ENCODE assay signal across 14 mouse cellular contexts in the genomic region with DNA sequence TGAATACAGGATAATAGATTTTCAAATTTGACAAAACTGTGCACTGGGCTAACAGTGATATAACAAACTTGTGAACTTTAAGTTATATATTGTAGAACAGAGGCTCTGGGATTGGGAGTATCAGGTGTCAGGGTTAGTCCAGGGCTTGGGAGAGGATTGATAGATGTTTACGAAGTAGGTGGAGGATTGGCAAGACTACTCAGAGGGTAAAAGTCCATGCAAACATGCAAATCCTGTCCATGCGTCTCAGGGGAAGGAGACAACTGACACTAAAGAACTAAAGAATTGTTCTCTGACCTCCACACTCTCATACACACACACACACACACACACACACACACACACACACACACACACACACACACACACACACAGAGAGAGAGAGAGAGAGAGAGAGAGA.
"Had no signal": no experiment of that assay in that cellular context is flagged by ENCODE, and none has a peak within 500 bp of the region (broad histone marks: within the 10 kb centered on the region; RNA-seq: fewer than 3 reads in every experiment).

No protein-coding gene starts in this region.

- H3K4me1 ChIP-seq: limb, embryonic 10.5 days; liver, embryonic 15.5 days; lung, embryonic 15.5 days; midbrain, embryonic 12.5 days had no signal

- H3K4me3 ChIP-seq: limb, embryonic 10.5 days; liver, embryonic 15.5 days; lung, embryonic 15.5 days; midbrain, embryonic 12.5 days had no signal

- DNase-seq: kidney, adult 9 months; kidney, postnatal 4 days; lung, postnatal 14 days; right cerebral cortex, postnatal 14 days; thymus, postnatal 14 days had no signal

- H3K9me3 ChIP-seq: limb, embryonic 10.5 days; liver, embryonic 15.5 days; lung, embryonic 15.5 days; midbrain, embryonic 12.5 days had no signal

- H3K9ac ChIP-seq: liver, embryonic 15.5 days; lung, embryonic 15.5 days; midbrain, embryonic 12.5 days had no signal

- H3K27me3 ChIP-seq: liver, embryonic 15.5 days; lung, embryonic 15.5 days; midbrain, embryonic 12.5 days had no signal

- H3K27ac ChIP-seq: kidney, postnatal 0 days; limb, embryonic 10.5 days; liver, embryonic 15.5 days; lung, embryonic 15.5 days; macrophage; midbrain, embryonic 12.5 days had no signal

- ATAC-seq: hindbrain, embryonic 16.5 days; inflammation-experienced regulatory T-cells, adult 6 months; midbrain, embryonic 16.5 days had no signal

- H3K4me2 ChIP-seq: liver, embryonic 15.5 days; lung, embryonic 15.5 days; midbrain, embryonic 12.5 days had no signal
